Mouse (Mus musculus): ENCODE measurements around the gene Dus3l. TPM values are rescaled to one million over a fixed set of nuclear protein-coding genes. Genes with fewer than 3 reads are reported as not detected.

Dus3l gene
- polyA plus RNA-seq, 1 experiment from 2014 or later: 43.9 TPM

- no peak overlapping the region for H3K9ac ChIP-seq
- H3K27me3 ChIP-seq: no peaks in the 10 kb centered on the region
- H3K4me2 ChIP-seq: no peak overlapping the region
- H3K36me3 ChIP-seq: peaks cover 3% of the 10 kb centered on the region; the same call in 1 of the 2 replicates
- no peak overlapping the region for H3K4me3 ChIP-seq
- 75% methylated on average over 1 of the region's 1 CpGs for WGBS
- no peaks in the 10 kb centered on the region for H3K9me3 ChIP-seq
- peaks cover 10% of the 10 kb centered on the region for H3K4me1 ChIP-seq
- H3K27ac ChIP-seq: no peak overlapping the region
- no peak for ATAC-seq (ENCODE audit: insufficient number of reproducible peaks, low FRiP score, low TSS enrichment, low read depth)
These were observed 41.2 kb downstream of the Dus3l start for GRCm38 (mm10) chr17:56805784-56806183.

- WGBS: 9% methylated on average over 9 of the region's 9 CpGs
- H3K9ac ChIP-seq: no peak overlapping the region
- ATAC-seq (ENCODE audit: insufficient number of reproducible peaks, low FRiP score, low TSS enrichment, low read depth): peak; percentile 71
These were observed 44.0 kb downstream of the Dus3l start for GRCm38 (mm10) chr17:56808518-56808917.

GRCm38 (mm10) chr17:56810245-56810644, 45.7 kb downstream of the Dus3l start:
- Histone ChIP-seq H3K9ac (no peak overlapping the region), H3K27ac (no peak overlapping the region)
- 2% methylated on average over 3 of the region's 3 CpGs for WGBS

More at GRCm38 (mm10) chr17:56808518-56808917, 44.0 kb downstream of the Dus3l start:
- no peak overlapping the region for H3K4me2 ChIP-seq
- peaks cover 12% of the 10 kb centered on the region for H3K4me1 ChIP-seq
- H3K4me3 ChIP-seq: no peak overlapping the region
- no peaks in the 10 kb centered on the region for H3K36me3 ChIP-seq
- H3K27ac ChIP-seq: no peak overlapping the region
- no peaks in the 10 kb centered on the region for H3K9me3 ChIP-seq
- no peaks in the 10 kb centered on the region for H3K27me3 ChIP-seq

GRCm38 (mm10) chr17:56814316-56815056, 49.9 kb downstream of the Dus3l start:
- Histone ChIP-seq H3K9me3 (no peaks in the 10 kb centered on the region), H3K36me3 (no peaks in the 10 kb centered on the region), H3K27ac (0 out of 2 replicates have a peak overlapping the region, but pooled peaks have one; percentile 22), H3K4me1 (peaks cover 27% of the 10 kb centered on the region), H3K27me3 (no peaks in the 10 kb centered on the region), H3K4me3 (no peak overlapping the region), H3K9ac (no peak overlapping the region), H3K4me2 (0 out of 2 replicates have a peak overlapping the region, but pooled peaks have one; percentile 3)
- ATAC-seq (ENCODE audit: insufficient number of reproducible peaks, low FRiP score, low TSS enrichment, low read depth): peak; percentile 28; the same call in 1 of the 2 replicates
- WGBS: 17% methylated on average over 24 of the region's 24 CpGs

More at GRCm38 (mm10) chr17:56810245-56810644, 45.7 kb downstream of the Dus3l start:
- H3K36me3 ChIP-seq: no peaks in the 10 kb centered on the region
- H3K4me3 ChIP-seq: no peak overlapping the region
- no peak for ATAC-seq (ENCODE audit: insufficient number of reproducible peaks, low FRiP score, low TSS enrichment, low read depth)
- H3K9me3 ChIP-seq: no peaks in the 10 kb centered on the region
- peaks cover 27% of the 10 kb centered on the region for H3K4me1 ChIP-seq
- no peak overlapping the region for H3K4me2 ChIP-seq
- H3K27me3 ChIP-seq: no peaks in the 10 kb centered on the region

- Histone ChIP-seq H3K9me3 (no peaks in the 10 kb centered on the region), H3K27me3 (no peaks in the 10 kb centered on the region), H3K36me3 (no peaks in the 10 kb centered on the region), H3K9ac (no peak overlapping the region), H3K4me2 (no peak overlapping the region), H3K4me1 (peaks cover 25% of the 10 kb centered on the region), H3K4me3 (no peak overlapping the region), H3K27ac (0 out of 2 replicates have a peak overlapping the region, but pooled peaks have one; percentile 22)
- no peak for ATAC-seq (ENCODE audit: insufficient number of reproducible peaks, low FRiP score, low TSS enrichment, low read depth)
- 84% methylated on average over 3 of the region's 3 CpGs for WGBS
These were observed 50.4 kb downstream of the Dus3l start for GRCm38 (mm10) chr17:56815057-56815345.

- 29% methylated on average over 11 of the region's 11 CpGs for WGBS
- Histone ChIP-seq H3K27ac (no peak overlapping the region), H3K9me3 (no peaks in the 10 kb centered on the region), H3K9ac (no peak overlapping the region), H3K4me2 (no peak overlapping the region), H3K4me3 (no peak overlapping the region), H3K4me1 (peaks cover 15% of the 10 kb centered on the region), H3K36me3 (no peaks in the 10 kb centered on the region), H3K27me3 (no peaks in the 10 kb centered on the region)
- no peak for ATAC-seq (ENCODE audit: insufficient number of reproducible peaks, low FRiP score, low TSS enrichment, low read depth)
These were observed 53.6 kb downstream of the Dus3l start for GRCm38 (mm10) chr17:56818067-56818636.

- WGBS: 61% methylated on average over 6 of the region's 6 CpGs
- peak overlapping the region; percentile 6; the same call in 1 of the 2 replicates for H3K27ac ChIP-seq
- H3K9ac ChIP-seq: no peak overlapping the region
- H3K4me3 ChIP-seq: no peak overlapping the region
- no peak for ATAC-seq (ENCODE audit: insufficient number of reproducible peaks, low FRiP score, low TSS enrichment, low read depth)
- H3K27me3 ChIP-seq: no peaks in the 10 kb centered on the region
- no peaks in the 10 kb centered on the region for H3K9me3 ChIP-seq
- no peak overlapping the region for H3K4me2 ChIP-seq
- no peaks in the 10 kb centered on the region for H3K36me3 ChIP-seq
- peaks cover 11% of the 10 kb centered on the region for H3K4me1 ChIP-seq
These were observed 54.5 kb downstream of the Dus3l start for GRCm38 (mm10) chr17:56819032-56819545.

Other genes starting within 250 kb of the Dus3l start
- 16.2 and 16.6 TPM in 2 replicates for gene Gm20219, start 210.4 kb upstream of the Dus3l start, polyA plus RNA-seq (2015; fragmentation: Nextera tagmentation; extraction: Ambion mirVana)
- gene Safb2, start 180.2 kb upstream of the Dus3l start, polyA plus RNA-seq (2015; fragmentation: Nextera tagmentation; extraction: Ambion mirVana): 74.5 and 75.6 TPM in 2 replicates
- 80.6 and 94.2 TPM in 2 replicates for gene Safb, start 179.9 kb upstream of the Dus3l start, polyA plus RNA-seq (2015; fragmentation: Nextera tagmentation; extraction: Ambion mirVana)
- gene 2410015M20Rik, start 155.0 kb upstream of the Dus3l start, polyA plus RNA-seq (2015; fragmentation: Nextera tagmentation; extraction: Ambion mirVana): 257 and 269 TPM in 2 replicates
- gene Rpl36, start 151.3 kb upstream of the Dus3l start, polyA plus RNA-seq (2015; fragmentation: Nextera tagmentation; extraction: Ambion mirVana): 1,472 and 1,900 TPM in 2 replicates
- 46.5 and 49.1 TPM in 2 replicates for gene Lonp1, start 137.9 kb upstream of the Dus3l start, polyA plus RNA-seq (2015; fragmentation: Nextera tagmentation; extraction: Ambion mirVana)
- 0.17 and 0.57 TPM in 2 replicates for gene Catsperd, start 136.6 kb upstream of the Dus3l start, polyA plus RNA-seq (2015; fragmentation: Nextera tagmentation; extraction: Ambion mirVana)
- gene Ranbp3, start 91.5 kb upstream of the Dus3l start, polyA plus RNA-seq (2015; fragmentation: Nextera tagmentation; extraction: Ambion mirVana): 86.0 and 90.5 TPM in 2 replicates
- gene Ndufa11, start 47.0 kb upstream of the Dus3l start, polyA plus RNA-seq (2015; fragmentation: Nextera tagmentation; extraction: Ambion mirVana): 370 and 405 TPM in 2 replicates
- 18.1 and 18.2 TPM in 2 replicates for gene Vmac, start 46.7 kb upstream of the Dus3l start, polyA plus RNA-seq (2015; fragmentation: Nextera tagmentation; extraction: Ambion mirVana)
- 15.2 and 20.5 TPM in 2 replicates for gene Nrtn, start 7.2 kb upstream of the Dus3l start, polyA plus RNA-seq (2015; fragmentation: Nextera tagmentation; extraction: Ambion mirVana)
- gene Prr22, start 5.5 kb downstream of the Dus3l start, polyA plus RNA-seq (2015; fragmentation: Nextera tagmentation; extraction: Ambion mirVana): 0.72 and 1.00 TPM in 2 replicates
- 6.0 and 6.1 TPM in 2 replicates for gene Rfx2, start 66.3 kb downstream of the Dus3l start, polyA plus RNA-seq (2015; fragmentation: Nextera tagmentation; extraction: Ambion mirVana)
- gene Acsbg2, start 109.7 kb downstream of the Dus3l start, polyA plus RNA-seq (2015; fragmentation: Nextera tagmentation; extraction: Ambion mirVana): 0.06 TPM in 1 of 2 replicates, not detected in the other
- gene 1700061G19Rik, start 110.7 kb downstream of the Dus3l start, polyA plus RNA-seq (2015; fragmentation: Nextera tagmentation; extraction: Ambion mirVana): 0.16 and 0.24 TPM in 2 replicates
- 43.6 and 50.5 TPM in 2 replicates for gene Mllt1, start 170.7 kb downstream of the Dus3l start, polyA plus RNA-seq (2015; fragmentation: Nextera tagmentation; extraction: Ambion mirVana)
- 20.5 and 24.0 TPM in 2 replicates for gene Acer1, start 217.4 kb downstream of the Dus3l start, polyA plus RNA-seq (2015; fragmentation: Nextera tagmentation; extraction: Ambion mirVana)
- 136 and 142 TPM in 2 replicates for gene Clpp, start 225.5 kb downstream of the Dus3l start, polyA plus RNA-seq (2015; fragmentation: Nextera tagmentation; extraction: Ambion mirVana)
- 36.3 and 39.0 TPM in 2 replicates for gene Alkbh7, start 232.6 kb downstream of the Dus3l start, polyA plus RNA-seq (2015; fragmentation: Nextera tagmentation; extraction: Ambion mirVana)
- gene Pspn, start 235.3 kb downstream of the Dus3l start, polyA plus RNA-seq (2015; fragmentation: Nextera tagmentation; extraction: Ambion mirVana): 0.42 TPM in 1 of 2 replicates, not detected in the other
- 62.0 and 75.6 TPM in 2 replicates for gene Gtf2f1, start 246.5 kb downstream of the Dus3l start, polyA plus RNA-seq (2015; fragmentation: Nextera tagmentation; extraction: Ambion mirVana)
- gene Gm17949, start 246.7 kb downstream of the Dus3l start, polyA plus RNA-seq (2015; fragmentation: Nextera tagmentation; extraction: Ambion mirVana): 0.37 and 0.40 TPM in 2 replicates

All from limb, embryonic 15.5 days (tissue).